Comparison of ENCODE assay signal across 8 mouse cellular contexts in genomic region chr17:83122525-83123280, GRCm38 (mm10).
DNase-seq lines count a peak whose midpoint lies in the region; ATAC-seq and TF ChIP-seq lines count a peak whose summit lies in the region.

No protein-coding gene starts in this region.

- peak; percentile 70 for ATAC-seq in hindbrain, embryonic 16.5 days
- ATAC-seq in midbrain, embryonic 14.5 days (ENCODE audit: low FRiP score, low TSS enrichment): peak; percentile 32

- H3K4me3 ChIP-seq in hindbrain, embryonic 16.5 days (ENCODE audit: low read length): peak overlapping the region; percentile 19
- no peak overlapping the region for H3K4me3 ChIP-seq in liver, adult 2 months (ENCODE audit: insufficient read depth, low read depth, low read length)
- H3K4me3 ChIP-seq in midbrain, embryonic 14.5 days (replicated peaks; ENCODE audit: low read depth, low read length): no peak overlapping the region

- H3K36me3 ChIP-seq in hindbrain, embryonic 16.5 days (ENCODE audit: control insufficient read depth, insufficient read depth, low read length): no peaks in the 10 kb centered on the region
- no peaks in the 10 kb centered on the region for H3K36me3 ChIP-seq in liver, adult 2 months (ENCODE audit: control insufficient read depth, insufficient read depth, low read length)
- H3K36me3 ChIP-seq in midbrain, embryonic 14.5 days (ENCODE audit: control insufficient read depth, insufficient read depth, low read length): no peaks in the 10 kb centered on the region

- no peaks in the 10 kb centered on the region for H3K79me2 ChIP-seq in liver, adult 2 months (ENCODE audit: control insufficient read depth, insufficient read depth, low read length)

- H3K9ac ChIP-seq in hindbrain, embryonic 16.5 days (ENCODE audit: low read depth, low read length): peak overlapping the region; percentile 38
- no peak overlapping the region for H3K9ac ChIP-seq in liver, adult 2 months (ENCODE audit: low read depth, low read length)
- H3K9ac ChIP-seq in midbrain, embryonic 14.5 days (replicated peaks; ENCODE audit: low read length): 0 out of 2 replicates have a peak overlapping the region, but pooled peaks have one; percentile 29

- H3K4me1 ChIP-seq in hindbrain, embryonic 16.5 days (ENCODE audit: control insufficient read depth, insufficient read depth, low read depth, low read length): peaks cover 16% of the 10 kb centered on the region
- H3K4me1 ChIP-seq in liver, adult 2 months (ENCODE audit: control insufficient read depth, insufficient read depth, low read length): peaks cover 3% of the 10 kb centered on the region; the same call in 1 of the 2 replicates
- peaks cover 30% of the 10 kb centered on the region for H3K4me1 ChIP-seq in midbrain, embryonic 14.5 days (ENCODE audit: control insufficient read depth, insufficient read depth, low read length)

- H3K27ac ChIP-seq in hindbrain, embryonic 16.5 days (ENCODE audit: low read depth, low read length): no peak overlapping the region
- H3K27ac ChIP-seq in liver, adult 2 months (replicated peaks; ENCODE audit: insufficient read depth, low read depth, low read length): no peak overlapping the region
- H3K27ac ChIP-seq in midbrain, embryonic 14.5 days (replicated peaks; ENCODE audit: low read depth, low read length): no peak overlapping the region

- peak overlapping the region; percentile 51 for H3K4me2 ChIP-seq in hindbrain, embryonic 16.5 days (ENCODE audit: low read length)
- peak overlapping the region; percentile 43 for H3K4me2 ChIP-seq in midbrain, embryonic 14.5 days (ENCODE audit: low read length)

- DNase-seq in MN1 (ENCODE audit: low spot score): peak; percentile 37
- peak; percentile 53 for DNase-seq in brain, adult 2 months (ENCODE audit: low read depth, low spot score)
- DNase-seq in gastrocnemius, postnatal 14 days: peak; percentile 49
- peak; percentile 17 for DNase-seq in liver, adult 2 months (ENCODE audit: extremely low read depth, low read depth, low spot score)
- peak; percentile 71 for DNase-seq in midbrain, embryonic 14.5 days
- DNase-seq in testis, postnatal 10 days (ENCODE audit: low spot score): peak; percentile 72
- DNase-seq in cerebellum, adult 9-10 months: no peak

- no peaks in the 10 kb centered on the region for H3K27me3 ChIP-seq in hindbrain, embryonic 16.5 days (replicated peaks; ENCODE audit: control insufficient read depth, insufficient read depth, low read length)
- H3K27me3 ChIP-seq in liver, adult 2 months (ENCODE audit: control insufficient read depth, insufficient read depth, low read length): no peaks in the 10 kb centered on the region
- H3K27me3 ChIP-seq in midbrain, embryonic 14.5 days (ENCODE audit: control insufficient read depth, insufficient read depth, low read length): peaks cover 5% of the 10 kb centered on the region

- intact Hi-C loops in gastrocnemius, postnatal 14 days (cut with DNase I; ENCODE audit: low total_unique reads): no loop called here

- 4% methylated on average over 20 of the region's 20 CpGs for WGBS in hindbrain, embryonic 16.5 days
- 10% methylated on average over 20 of the region's 20 CpGs for WGBS in liver, adult 2 months
- WGBS in midbrain, embryonic 14.5 days: 6% methylated on average over 20 of the region's 20 CpGs

- H3K9me3 ChIP-seq in hindbrain, embryonic 16.5 days (ENCODE audit: control insufficient read depth, low read length): no peaks in the 10 kb centered on the region
- H3K9me3 ChIP-seq in midbrain, embryonic 14.5 days (ENCODE audit: control insufficient read depth, low read length): no peaks in the 10 kb centered on the region

- no peak for TF ChIP-seq CTCF in liver, adult 2 months (IDR thresholded peaks at IDR 0.05; ENCODE audit: low read depth, low read length)

- no peak for TF ChIP-seq POLR2A in liver, adult 2 months (IDR thresholded peaks at IDR 0.05; ENCODE audit: extremely low read depth, insufficient read depth, low read length)
